Mouse (Mus musculus): ENCODE data around the gene Smim24. TPM values are rescaled to one million over a fixed set of nuclear protein-coding genes. Genes with fewer than 3 reads are reported as not detected.
A peak's percentile ranks its signal among the peaks of the same experiment; 100 is the strongest.

Smim24 gene
- total and polyA plus RNA-seq, 2 experiments from 2014 or later = 1.4 to 3.7 TPM

DNA sequence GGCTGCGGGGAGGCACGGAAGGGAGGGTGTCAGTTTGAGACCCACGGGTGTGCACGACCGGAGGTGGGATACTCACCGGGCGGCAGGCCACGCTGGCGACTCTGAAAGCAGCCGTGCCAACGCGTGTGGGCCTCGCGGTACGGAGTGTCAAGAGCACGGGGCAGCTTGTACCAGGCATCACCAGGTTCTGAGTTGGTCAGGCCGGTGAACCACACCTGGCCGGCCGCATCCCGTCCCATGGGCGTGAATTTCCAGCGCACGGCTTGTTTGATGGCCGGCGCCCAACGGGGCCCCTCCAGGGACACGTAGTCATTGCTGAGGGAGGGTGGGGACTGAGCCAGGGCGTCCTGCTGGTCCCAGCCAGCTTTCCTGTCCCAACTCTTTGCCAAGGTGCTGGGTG is 28.2 kb upstream of the Smim24 start:
- ATAC-seq (no peak), DNase-seq (ENCODE audit: low spot score) (no peak)
- Histone ChIP-seq H3K27ac (no peak overlapping the region), H3K4me2 (ENCODE audit: low read depth, low read length) (peak overlapping the region; percentile 43), H3K27me3 (ENCODE audit: insufficient read depth, low read length) (no peaks in the 10 kb centered on the region), H3K9ac (replicated peaks; ENCODE audit: low read length) (no peak overlapping the region), H3K9me3 (ENCODE audit: low read length) (no peaks in the 10 kb centered on the region), H3K4me3 (ENCODE audit: low read length) (no peak overlapping the region), H3K4me1 (ENCODE audit: insufficient read depth, low read length) (0 out of 2 replicates have a peak, but pooled peaks cover 5% of the 10 kb centered on the region), H3K36me3 (ENCODE audit: insufficient read depth, low read length) (peaks cover 31% of the 10 kb centered on the region)
- WGBS = 19% methylated on average over 28 of the region's 28 CpGs
- no peak for TF ChIP-seq CTCF (IDR thresholded peaks at IDR 0.05; ENCODE audit: low read depth)

- Histone ChIP-seq H3K9me3 (ENCODE audit: low read length) (no peaks in the 10 kb centered on the region), H3K9ac (replicated peaks; ENCODE audit: low read length) (no peak overlapping the region), H3K36me3 (ENCODE audit: insufficient read depth, low read length) (peaks cover 35% of the 10 kb centered on the region), H3K27me3 (ENCODE audit: insufficient read depth, low read length) (no peaks in the 10 kb centered on the region), H3K4me3 (ENCODE audit: low read length) (no peak overlapping the region), H3K4me1 (ENCODE audit: insufficient read depth, low read length) (0 out of 2 replicates have a peak, but pooled peaks cover 5% of the 10 kb centered on the region), H3K4me2 (ENCODE audit: low read depth, low read length) (no peak overlapping the region), H3K27ac (no peak overlapping the region)
- ATAC-seq = no peak
- no peak for TF ChIP-seq CTCF (IDR thresholded peaks at IDR 0.05; ENCODE audit: low read depth)
- DNase-seq (ENCODE audit: low spot score) = no peak
- WGBS = 30% methylated on average over 4 of the region's 4 CpGs
Measured at GRCm38 (mm10) chr10:81365073-81365472, 27.8 kb upstream of the Smim24 start.

DNA sequence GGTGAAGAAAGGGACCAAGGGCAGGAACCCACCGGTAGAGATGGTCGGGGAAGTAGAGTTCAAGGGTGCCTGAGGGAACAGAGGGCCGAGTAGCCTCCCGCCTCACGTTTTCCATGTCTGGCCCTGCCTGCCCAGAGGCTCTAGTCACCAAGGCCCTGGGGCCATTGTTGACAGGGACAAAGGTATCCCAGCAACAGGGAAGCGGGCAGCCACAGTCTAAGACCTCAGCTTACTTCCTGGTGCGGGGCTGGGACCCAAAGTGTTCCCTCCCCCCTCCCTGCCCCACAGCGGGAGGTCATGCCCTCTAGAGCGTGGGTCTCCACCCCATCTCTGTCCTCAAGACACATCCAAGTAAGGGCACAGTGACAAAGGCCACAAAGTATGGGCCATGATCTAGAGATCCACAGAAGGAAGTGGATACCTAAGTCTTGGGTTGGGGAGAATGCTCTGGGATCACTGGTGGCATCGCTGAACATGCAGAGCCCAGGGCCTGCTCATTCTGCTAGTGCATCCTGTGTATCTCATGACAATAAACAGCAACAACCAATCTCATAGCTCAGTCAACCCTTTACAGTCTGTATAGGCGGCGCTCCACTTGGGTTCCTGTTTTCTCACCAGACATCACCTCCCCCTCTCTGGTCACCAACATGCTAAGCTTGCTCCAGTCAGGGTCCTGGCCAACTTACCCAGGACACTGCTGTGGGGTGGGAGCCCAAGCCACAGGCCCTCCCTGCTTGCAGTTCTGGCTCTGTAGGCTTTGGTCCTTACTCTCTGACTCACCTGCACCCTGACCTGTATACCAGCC is 27.0 kb upstream of the Smim24 start, which contains the start of gene 4930404N11Rik:
Gene 4930404N11Rik (minus strand): TSS at position 145 of the 805 bp plus-strand sequence.
- H3K4me3 ChIP-seq (ENCODE audit: low read length) = no peak within 1 kb of the TSS
- peak; percentile 12 for DNase-seq (ENCODE audit: low spot score)

GRCm38 (mm10) chr10:81366477-81367206 is 26.2 kb upstream of the Smim24 start:
- 0 out of 2 replicates have a peak overlapping the region, but pooled peaks have one; percentile 20 for H3K27ac ChIP-seq
- H3K4me2 ChIP-seq (ENCODE audit: low read depth, low read length) = no peak overlapping the region
- H3K9me3 ChIP-seq (ENCODE audit: low read length) = no peaks in the 10 kb centered on the region
- ATAC-seq (no peak), DNase-seq (ENCODE audit: low spot score) (no peak)
- no peak overlapping the region for H3K9ac ChIP-seq (replicated peaks; ENCODE audit: low read length)
- TF ChIP-seq CTCF (IDR thresholded peaks at IDR 0.05; ENCODE audit: low read depth) = no peak
- H3K4me1 ChIP-seq (ENCODE audit: insufficient read depth, low read length) = 0 out of 2 replicates have a peak, but pooled peaks cover 5% of the 10 kb centered on the region
- H3K27me3 ChIP-seq (ENCODE audit: insufficient read depth, low read length) = no peaks in the 10 kb centered on the region
- WGBS = 66% methylated on average over 6 of the region's 6 CpGs
- peaks cover 46% of the 10 kb centered on the region for H3K36me3 ChIP-seq (ENCODE audit: insufficient read depth, low read length)
- H3K4me3 ChIP-seq (ENCODE audit: low read length) = no peak overlapping the region

More for the DNA sequence above, 27.0 kb upstream of the Smim24 start, which contains the start of gene 4930404N11Rik:
- Histone ChIP-seq H3K27me3 (ENCODE audit: insufficient read depth, low read length) (no peaks in the 10 kb centered on the region), H3K9ac (replicated peaks; ENCODE audit: low read length) (no peak within 1 kb of the TSS), H3K9me3 (ENCODE audit: low read length) (no peaks in the 10 kb centered on the region), H3K36me3 (ENCODE audit: insufficient read depth, low read length) (peaks cover 43% of the 10 kb centered on the region), H3K27ac (peak within 1 kb of the TSS; percentile 20; the same call in 1 of the 2 replicates), H3K4me1 (ENCODE audit: insufficient read depth, low read length) (0 out of 2 replicates have a peak, but pooled peaks cover 5% of the 10 kb centered on the region), H3K4me2 (ENCODE audit: low read depth, low read length) (no peak within 1 kb of the TSS)
- 22% methylated on average over 12 of the region's 12 CpGs for WGBS
- ATAC-seq = no peak
- TF ChIP-seq CTCF (IDR thresholded peaks at IDR 0.05; ENCODE audit: low read depth) = no peak

GRCm38 (mm10) chr10:81367207-81367495 is 25.7 kb upstream of the Smim24 start:
- Histone ChIP-seq H3K27me3 (ENCODE audit: insufficient read depth, low read length) (no peaks in the 10 kb centered on the region), H3K9ac (replicated peaks; ENCODE audit: low read length) (no peak overlapping the region), H3K4me3 (ENCODE audit: low read length) (no peak overlapping the region), H3K4me2 (ENCODE audit: low read depth, low read length) (no peak overlapping the region), H3K36me3 (ENCODE audit: insufficient read depth, low read length) (peaks cover 46% of the 10 kb centered on the region), H3K9me3 (ENCODE audit: low read length) (no peaks in the 10 kb centered on the region), H3K4me1 (ENCODE audit: insufficient read depth, low read length) (0 out of 2 replicates have a peak, but pooled peaks cover 5% of the 10 kb centered on the region), H3K27ac (no peak overlapping the region)
- 60% methylated on average over 6 of the region's 6 CpGs for WGBS
- TF ChIP-seq CTCF (IDR thresholded peaks at IDR 0.05; ENCODE audit: low read depth) = no peak
- DNase-seq (ENCODE audit: low spot score) = no peak
- no peak for ATAC-seq

DNA sequence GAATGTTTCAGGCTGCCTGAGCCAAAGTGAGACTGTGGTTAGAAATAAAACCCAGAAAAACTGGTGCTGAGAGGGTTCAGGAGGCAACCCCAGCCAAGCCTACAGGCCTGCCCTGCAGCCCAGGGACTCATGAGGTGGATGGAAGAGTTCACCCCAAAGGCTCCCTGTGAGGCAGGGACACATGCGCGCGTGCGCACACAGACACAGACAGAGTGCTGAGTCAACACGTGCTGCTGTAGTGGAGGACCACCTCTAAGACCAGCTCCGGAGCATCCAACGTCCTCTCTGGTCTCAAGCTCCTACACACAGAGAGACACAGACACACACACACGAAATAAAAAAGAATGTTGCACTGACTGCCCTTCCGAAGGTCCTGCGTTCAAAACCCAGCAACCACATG is 17.5 kb upstream of the Smim24 start:
- Histone ChIP-seq H3K4me1 (ENCODE audit: insufficient read depth, low read length) (peaks cover 12% of the 10 kb centered on the region), H3K27me3 (ENCODE audit: insufficient read depth, low read length) (no peaks in the 10 kb centered on the region), H3K4me2 (ENCODE audit: low read depth, low read length) (no peak overlapping the region), H3K4me3 (ENCODE audit: low read length) (no peak overlapping the region), H3K27ac (no peak overlapping the region), H3K36me3 (ENCODE audit: insufficient read depth, low read length) (peaks cover 9% of the 10 kb centered on the region), H3K9ac (replicated peaks; ENCODE audit: low read length) (no peak overlapping the region), H3K9me3 (ENCODE audit: low read length) (no peaks in the 10 kb centered on the region)
- 92% methylated on average over 10 of the region's 10 CpGs for WGBS
- no peak for DNase-seq (ENCODE audit: low spot score)
- ATAC-seq = no peak
- no peak for TF ChIP-seq CTCF (IDR thresholded peaks at IDR 0.05; ENCODE audit: low read depth)

Data from hindbrain, postnatal 0 days (tissue).